Mouse (Mus musculus) 3134 (cell line): ENCODE results near the gene Simc1.

Source experiments
- DNase-seq: peaks from one replicate; pipeline ENCODE4 v3.0.0-alpha.2; 2011; ENCODE audit warnings: low spot score; ENCODE audit not compliant: insufficient read length; ENCODE audit errors: extremely low read depth

The Simc1 gene

DNA sequence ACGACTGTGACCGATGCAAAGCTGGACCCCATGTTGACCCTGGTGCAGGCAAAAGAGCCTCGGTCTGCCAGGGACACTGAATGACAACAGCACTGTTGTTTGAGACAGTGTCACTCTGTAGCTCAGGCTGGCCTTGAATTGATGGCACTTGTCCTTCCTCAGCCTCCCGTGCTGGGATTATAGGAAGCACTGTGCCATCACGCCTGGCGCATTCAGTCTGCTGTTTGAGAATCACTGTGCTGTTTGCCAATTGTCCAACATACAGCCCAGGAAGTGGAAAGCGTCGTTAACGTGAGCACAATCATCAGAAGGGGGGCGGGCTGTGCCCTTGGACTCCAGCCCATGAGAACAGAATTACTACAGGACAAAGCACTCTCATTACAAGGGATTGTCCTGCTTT lies 78.5 kb downstream of the Simc1 start:
- no peak for DNase-seq

DNA sequence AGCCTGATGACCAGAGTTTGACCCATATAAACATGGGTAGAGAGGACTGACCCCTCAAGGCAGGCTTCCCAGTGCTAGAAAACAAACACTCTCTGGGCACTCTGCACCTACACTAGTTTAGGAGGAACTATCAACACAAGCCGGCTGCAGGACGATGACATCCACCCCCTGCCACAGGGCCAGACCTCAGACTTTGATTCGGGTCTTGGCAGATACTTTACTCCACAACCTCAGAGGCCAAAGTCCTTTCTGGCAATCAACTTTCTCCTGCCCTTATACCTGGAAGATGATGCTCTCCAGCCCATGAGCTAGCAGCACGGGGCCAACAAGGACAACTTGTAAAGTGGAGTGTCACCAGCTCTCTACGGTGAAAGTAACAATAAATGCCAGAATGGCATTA lies 79.3 kb downstream of the Simc1 start:
- DNase-seq: no peak

DNA sequence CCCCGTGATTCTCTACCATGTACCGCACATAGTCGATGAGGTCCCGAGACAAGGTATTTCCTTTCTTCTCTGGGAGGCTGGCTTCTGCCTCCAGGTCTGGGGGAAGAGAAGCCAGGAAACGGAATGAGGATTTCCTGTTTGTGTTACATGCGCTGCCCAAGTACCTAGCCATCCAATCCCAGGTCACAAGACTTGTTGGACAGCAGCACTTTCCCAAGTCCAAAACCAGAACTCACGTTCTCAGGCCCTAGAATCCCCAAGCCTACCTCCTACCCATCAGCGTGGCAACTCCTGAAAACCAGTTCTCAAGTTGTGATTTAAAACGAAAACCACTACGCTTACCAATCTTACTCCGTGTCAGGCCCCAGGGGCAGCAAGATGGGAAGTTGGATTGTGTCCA lies 82.3 kb downstream of the Simc1 start:
- DNase-seq: no peak

DNA sequence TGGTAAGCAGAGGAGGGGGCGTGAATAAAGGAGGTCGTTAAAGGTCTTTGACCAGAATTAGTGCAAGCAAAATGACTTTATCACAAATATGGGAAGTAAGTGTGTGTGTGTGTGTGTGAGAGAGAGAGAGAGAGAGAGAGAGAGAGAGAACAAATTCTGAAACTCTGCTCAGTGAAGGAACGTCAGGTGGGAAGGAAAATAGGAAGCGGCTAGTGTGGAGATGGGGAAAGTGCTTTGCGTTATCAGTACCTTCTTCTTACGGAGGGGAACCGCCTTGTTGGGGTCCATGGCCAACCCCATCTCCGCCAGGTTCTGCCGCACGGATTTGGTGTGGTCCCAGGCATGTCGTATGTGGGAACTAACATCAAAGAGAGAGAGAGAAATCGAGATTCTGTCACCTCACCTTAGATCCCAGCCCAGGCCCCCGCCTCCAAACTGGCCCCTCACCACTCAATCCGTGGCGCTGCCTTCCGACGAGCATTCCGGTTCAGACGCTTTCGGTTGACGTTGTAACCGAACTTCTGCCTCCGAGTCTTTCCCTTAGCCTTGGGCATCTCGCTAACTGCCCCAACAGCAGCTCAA lies 85.9 kb downstream of the Simc1 start:
- no peak for DNase-seq

DNA sequence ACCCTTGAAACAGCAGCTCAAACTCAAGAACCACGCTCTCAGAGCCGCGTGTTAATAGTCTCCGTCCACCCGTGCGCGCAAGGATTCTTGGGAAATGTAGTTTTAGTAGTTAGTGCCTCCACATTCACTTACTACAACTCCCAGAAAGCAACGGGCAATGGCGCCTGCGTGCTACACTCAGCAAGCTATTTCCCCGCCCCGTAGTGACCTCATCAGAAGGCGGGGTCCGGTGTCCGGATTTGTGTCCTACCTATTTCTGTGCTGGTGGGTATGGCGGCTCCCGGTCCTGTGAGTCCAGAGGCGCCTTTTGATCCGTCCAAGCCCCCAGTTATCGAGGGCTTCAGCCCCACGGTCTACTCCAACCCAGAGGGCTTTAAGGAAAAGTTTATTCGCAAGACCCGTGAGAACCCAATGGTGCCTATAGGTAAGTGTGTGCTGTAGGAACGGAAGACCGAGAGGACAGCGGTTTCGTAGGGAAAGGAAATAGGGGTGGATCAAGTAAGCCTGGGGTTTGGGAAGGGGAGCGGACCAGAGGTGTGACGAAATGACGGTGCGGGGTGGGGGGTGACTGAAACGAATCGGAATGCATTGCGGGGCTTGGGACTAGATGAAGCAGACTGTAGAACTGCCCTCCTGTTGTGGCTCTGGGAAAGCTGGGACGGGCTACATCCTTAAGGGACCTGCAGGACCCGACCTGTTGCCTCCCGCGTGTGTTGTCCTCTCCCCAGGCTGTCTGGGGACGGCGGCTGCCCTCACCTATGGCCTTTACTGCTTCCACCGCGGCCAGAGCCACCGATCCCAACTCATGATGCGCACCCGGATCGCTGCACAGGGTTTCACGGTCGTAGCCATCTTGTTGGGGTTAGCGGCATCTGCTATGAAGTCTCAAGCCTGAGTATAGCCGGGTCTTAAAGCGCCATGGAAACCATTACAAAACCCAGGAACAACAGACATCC lies 86.7 kb downstream of the Simc1 start, which contains the start of the genes Nop16 and Higd2a:
Gene Nop16 (minus strand): TSS at position 95 of the 956 bp plus-strand sequence.
Gene Higd2a (plus strand): TSS at position 212 of the 956 bp plus-strand sequence.
- peak; percentile 90 for DNase-seq

- DNase-seq: no peak
Observed at GRCm38 (mm10) chr13:54591776-54592356, 88.3 kb downstream of the Simc1 start.

GRCm38 (mm10) chr13:54593617-54594016 lies 90.0 kb downstream of the Simc1 start:
- DNase-seq: no peak

GRCm38 (mm10) chr13:54596107-54596690 lies 92.6 kb downstream of the Simc1 start:
- DNase-seq: no peak

DNA sequence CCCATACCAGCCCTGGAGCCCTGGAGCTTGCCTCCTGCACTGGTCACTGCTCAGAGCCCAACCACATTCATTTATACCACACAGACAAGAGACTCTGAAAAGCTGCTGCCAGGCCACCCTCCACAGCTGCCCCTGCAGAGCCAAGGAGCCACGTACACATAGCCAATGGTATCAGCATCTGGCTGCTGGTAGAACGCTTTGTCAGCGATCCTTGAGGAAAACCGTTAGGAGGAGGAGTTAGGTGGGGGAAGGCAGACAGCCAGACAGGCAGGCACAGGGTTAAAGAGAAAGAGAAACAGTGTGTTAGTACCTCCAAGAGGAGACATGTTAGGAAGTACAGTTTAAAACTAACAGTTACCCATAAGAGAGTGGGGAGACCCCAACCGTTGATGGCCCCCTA lies 93.3 kb downstream of the Simc1 start:
- DNase-seq: no peak

GRCm38 (mm10) chr13:54598622-54599143 lies 95.1 kb downstream of the Simc1 start:
- DNase-seq: no peak
